Mouse (Mus musculus) bone marrow macrophage, adult 2 months (primary cell): ENCODE data around the gene Bsnd.

ENCODE experiments used
- CTCF ChIP-seq: IDR thresholded peaks from 2 replicates; pipeline ENCODE4 v1.5.1; 2012; ENCODE audit warnings: low read depth, mild to moderate bottlenecking, low read length, moderate library complexity
- POLR2A ChIP-seq: IDR thresholded peaks from 2 replicates; pipeline ENCODE4 v1.6.1; 2012; ENCODE audit warnings: mild to moderate bottlenecking, low read depth, low read length, borderline replicate concordance

DNA sequence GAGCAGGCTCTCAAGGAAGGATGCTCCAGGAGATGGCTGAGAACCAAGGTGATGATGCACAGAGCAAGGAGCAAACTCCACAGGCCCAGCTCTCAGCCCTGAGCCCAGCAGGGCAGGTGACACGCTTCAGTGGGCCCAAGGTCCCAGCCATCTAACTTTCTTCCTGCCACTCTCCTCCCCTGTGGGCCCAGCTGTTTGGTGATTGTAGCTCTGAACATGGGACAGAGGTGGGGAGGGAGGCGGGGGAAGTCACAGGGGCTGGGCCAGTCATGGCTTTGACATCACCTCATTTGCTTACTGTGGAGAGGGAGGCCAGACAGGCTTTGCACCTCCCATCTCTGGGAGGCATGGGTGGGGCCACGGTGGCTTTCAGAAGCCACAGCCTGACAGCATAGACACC, at the start of gene Bsnd:
- TF ChIP-seq CTCF, result no peak
- TF ChIP-seq POLR2A, result no peak
